ENCODE assay signal across 19 mouse cellular contexts in genomic region chr16:90704161-90704825, GRCm38 (mm10). TPM values are rescaled to one million over a fixed set of nuclear protein-coding genes. Genes with fewer than 3 reads are reported as not detected.
DNase-seq lines count a peak whose midpoint lies in the region; ATAC-seq and TF ChIP-seq lines count a peak whose summit lies in the region.
"Had no signal": no experiment of that assay in that cellular context is flagged by ENCODE, and none has a peak within 500 bp of the region (broad histone marks: within the 10 kb centered on the region; RNA-seq: fewer than 3 reads in every experiment).

No protein-coding gene starts in this region.

- H3K36me3 ChIP-seq in neural tube, embryonic 15.5 days, result no peaks in the 10 kb centered on the region
- H3K36me3 ChIP-seq in lung, postnatal 0 days (ENCODE audit: insufficient read depth, low read length), result no peaks in the 10 kb centered on the region
- H3K36me3 ChIP-seq in stomach, postnatal 0 days (ENCODE audit: control insufficient read depth, insufficient read depth, low read length), result no peaks in the 10 kb centered on the region
- H3K36me3 ChIP-seq: forebrain, embryonic 15.5 days; heart, embryonic 13.5 days; hindbrain, embryonic 10.5 days; intestine, embryonic 15.5 days; midbrain, embryonic 15.5 days; neural tube, embryonic 12.5 days had no signal

- no peak; the same call in 1 of the 2 replicates for TF ChIP-seq EP300 in lung, postnatal 0 days (IDR thresholded peaks at IDR 0.05)
- no peak for TF ChIP-seq EP300 in stomach, postnatal 0 days (optimal IDR thresholded peaks at IDR 0.05)

- H3K27ac ChIP-seq in neural tube, embryonic 15.5 days (replicated peaks), result no peak overlapping the region
- H3K27ac ChIP-seq in lung, postnatal 0 days (ENCODE audit: low read length), result peak overlapping the region; percentile 68
- H3K27ac ChIP-seq in stomach, postnatal 0 days (replicated peaks), result no peak overlapping the region
- H3K27ac ChIP-seq: forebrain, embryonic 15.5 days; intestine, embryonic 15.5 days; macrophage; midbrain, embryonic 15.5 days; neural tube, embryonic 12.5 days had no signal

- no peak overlapping the region for H3K9ac ChIP-seq in neural tube, embryonic 15.5 days (replicated peaks)
- no peak overlapping the region for H3K9ac ChIP-seq in lung, postnatal 0 days (replicated peaks; ENCODE audit: low read depth)
- H3K9ac ChIP-seq in stomach, postnatal 0 days (ENCODE audit: low read length), result no peak overlapping the region
- H3K9ac ChIP-seq: forebrain, embryonic 15.5 days; heart, embryonic 13.5 days; intestine, embryonic 15.5 days; midbrain, embryonic 15.5 days; neural tube, embryonic 12.5 days had no signal

- intact Hi-C loops in heart, postnatal 25 days (cut with DNase I), result loop anchor here (10.0 kb wide), 1 partner anchor 159 kb away; no protein-coding TSS in a partner anchor

- no peak overlapping the region for H3K4me2 ChIP-seq in neural tube, embryonic 15.5 days
- no peak overlapping the region for H3K4me2 ChIP-seq in lung, postnatal 0 days (replicated peaks; ENCODE audit: low read depth, low read length)
- no peak overlapping the region for H3K4me2 ChIP-seq in stomach, postnatal 0 days (replicated peaks; ENCODE audit: low read depth)
- H3K4me2 ChIP-seq: forebrain, embryonic 15.5 days; heart, embryonic 13.5 days; intestine, embryonic 15.5 days; midbrain, embryonic 15.5 days; neural tube, embryonic 12.5 days had no signal

- peak; percentile 95 for DNase-seq in heart, adult 11 months
- DNase-seq in heart, postnatal 25 days (ENCODE audit: low spot score), result no peak
- DNase-seq in neural tube, embryonic 10.5 days (ENCODE audit: extremely low spot score, low spot score), result peak; percentile 40
- peak; percentile 70 for DNase-seq in lung, postnatal 0 days (ENCODE audit: low spot score)
- no peak for DNase-seq in stomach, postnatal 0 days (ENCODE audit: low spot score)
- no peak for DNase-seq in layer of hippocampus, adult 11-12 months (ENCODE audit: low spot score)
- DNase-seq: cerebellum, adult 11-12 months; kidney, postnatal 36 days; thymus, postnatal 25 days had no signal

- 81% methylated on average over 13 of the region's 13 CpGs for WGBS in neural tube, embryonic 15.5 days
- 39% methylated on average over 13 of the region's 13 CpGs for WGBS in lung, postnatal 0 days
- 64% methylated on average over 13 of the region's 13 CpGs for WGBS in stomach, postnatal 0 days

- no peak for TF ChIP-seq CTCF in lung, postnatal 0 days (IDR thresholded peaks at IDR 0.05)
- no peak for TF ChIP-seq CTCF in stomach, postnatal 0 days (IDR thresholded peaks at IDR 0.05; ENCODE audit: low read depth)

- no peaks in the 10 kb centered on the region for H3K9me3 ChIP-seq in neural tube, embryonic 15.5 days (replicated peaks)
- no peaks in the 10 kb centered on the region for H3K9me3 ChIP-seq in lung, postnatal 0 days (ENCODE audit: low read length)
- no peaks in the 10 kb centered on the region for H3K9me3 ChIP-seq in stomach, postnatal 0 days (ENCODE audit: control insufficient read depth, low read length)
- H3K9me3 ChIP-seq: forebrain, embryonic 15.5 days; heart, embryonic 13.5 days; hindbrain, embryonic 10.5 days; intestine, embryonic 15.5 days; midbrain, embryonic 15.5 days; neural tube, embryonic 12.5 days had no signal

- H3K4me1 ChIP-seq in neural tube, embryonic 15.5 days, result peaks cover 6% of the 10 kb centered on the region
- H3K4me1 ChIP-seq in lung, postnatal 0 days (ENCODE audit: insufficient read depth, low read depth, low read length), result no peaks in the 10 kb centered on the region
- no peaks in the 10 kb centered on the region for H3K4me1 ChIP-seq in stomach, postnatal 0 days (replicated peaks; ENCODE audit: control insufficient read depth, insufficient read depth)
- H3K4me1 ChIP-seq: neural tube, embryonic 12.5 days had no signal

- H3K27me3 ChIP-seq in neural tube, embryonic 15.5 days (replicated peaks), result 0 out of 2 replicates have a peak, but pooled peaks cover 3% of the 10 kb centered on the region
- H3K27me3 ChIP-seq in lung, postnatal 0 days (replicated peaks; ENCODE audit: insufficient read depth, low read length), result no peaks in the 10 kb centered on the region
- no peaks in the 10 kb centered on the region for H3K27me3 ChIP-seq in stomach, postnatal 0 days (ENCODE audit: control insufficient read depth, insufficient read depth, low read length)
- H3K27me3 ChIP-seq: forebrain, embryonic 15.5 days; heart, embryonic 13.5 days; intestine, embryonic 15.5 days; midbrain, embryonic 15.5 days; neural tube, embryonic 12.5 days had no signal

- no peak for ATAC-seq in neural tube, embryonic 15.5 days (ENCODE audit: low FRiP score)
- peak; percentile 75 for ATAC-seq in lung, postnatal 0 days
- ATAC-seq in stomach, postnatal 0 days (ENCODE audit: low FRiP score, low TSS enrichment), result peak; percentile 35; the same call in 1 of the 2 replicates
- ATAC-seq in inflammation-experienced regulatory T-cells, adult 6 months, result no peak
- ATAC-seq: CD4-positive, CD25-positive, alpha-beta regulatory T cell, adult 4 months; forebrain, embryonic 15.5 days; intestine, embryonic 15.5 days; midbrain, embryonic 15.5 days had no signal

- no peak overlapping the region for H3K4me3 ChIP-seq in neural tube, embryonic 15.5 days (replicated peaks)
- no peak overlapping the region for H3K4me3 ChIP-seq in lung, postnatal 0 days (ENCODE audit: low read depth, low read length)
- no peak overlapping the region for H3K4me3 ChIP-seq in stomach, postnatal 0 days (ENCODE audit: low read depth, low read length)
- H3K4me3 ChIP-seq: forebrain, embryonic 15.5 days; heart, embryonic 13.5 days; hindbrain, embryonic 10.5 days; intestine, embryonic 15.5 days; midbrain, embryonic 15.5 days; neural tube, embryonic 12.5 days had no signal

RNA-seq across cellular contexts. Expression of gene Mis18a, which starts 22.9 kb away (rescaled TPM):
- total RNA-seq in heart, postnatal 25 days (2021), result 1 to 10 TPM; 3.0 to 3.9 TPM
- 20.4 and 31.3 TPM in 2 replicates for polyA plus RNA-seq in neural tube, embryonic 15.5 days (2015; fragmentation: Nextera tagmentation; extraction: Ambion mirVana)
- 25.7 and 27.7 TPM in 2 replicates for polyA plus RNA-seq in lung, postnatal 0 days (2015; fragmentation: Nextera tagmentation; extraction: Ambion mirVana)
- 26.3 and 27.2 TPM in 2 replicates for polyA plus RNA-seq in stomach, postnatal 0 days (2015; fragmentation: Nextera tagmentation; extraction: Ambion mirVana)
- polyA plus RNA-seq in inflammation-experienced regulatory T-cells, adult 6 months (2017; shearing (Covaris generic)), result 10 to 100 TPM; 50.4 to 81.3 (median 50.9) TPM

RNA-seq across cellular contexts. Expression of gene Mrap, which starts 33.7 kb away (rescaled TPM):
- 10 to 100 TPM; 15.3 to 16.3 TPM for total RNA-seq in heart, postnatal 25 days (2021)
- polyA plus RNA-seq in neural tube, embryonic 15.5 days (2015; fragmentation: Nextera tagmentation; extraction: Ambion mirVana), result 0.15 and 0.22 TPM in 2 replicates
- polyA plus RNA-seq in lung, postnatal 0 days (2015; fragmentation: Nextera tagmentation; extraction: Ambion mirVana), result 4.4 and 4.7 TPM in 2 replicates
- 0.16 TPM in 1 of 2 replicates, not detected in the other for polyA plus RNA-seq in stomach, postnatal 0 days (2015; fragmentation: Nextera tagmentation; extraction: Ambion mirVana)
- not detected for polyA plus RNA-seq in inflammation-experienced regulatory T-cells, adult 6 months (2017; shearing (Covaris generic))
- polyA plus RNA-seq: CD4-positive, CD25-positive, alpha-beta regulatory T cell, adult 4 months; forebrain, embryonic 15.5 days; neural tube, embryonic 12.5 days had no signal

Comparison
In these comparisons a context has a peak if more than half of its experiments do, and no peak if none do; other contexts are left out.
1. DNase-seq: peak in heart, adult 11 months (single experiment), neural tube, embryonic 10.5 days (single experiment) and lung, postnatal 0 days (single experiment); none in heart, postnatal 25 days (single experiment), stomach, postnatal 0 days (single experiment) and layer of hippocampus, adult 11-12 months (single experiment).
2. ATAC-seq: peak in lung, postnatal 0 days (single experiment) and stomach, postnatal 0 days (single experiment); none in neural tube, embryonic 15.5 days (single experiment) and inflammation-experienced regulatory T-cells, adult 6 months (single experiment).